Mouse (Mus musculus): ENCODE data around the gene St6galnac3.

The St6galnac3 gene

GRCm38 (mm10) chr3:153652850-153653249 is 72.1 kb downstream of the St6galnac3 start:
- DNase-seq (ENCODE audit: low spot score in 2 of 2), result no peak

GRCm38 (mm10) chr3:153648713-153649112 is 76.3 kb downstream of the St6galnac3 start:
- no peak for DNase-seq (ENCODE audit: low spot score in 2 of 2)

GRCm38 (mm10) chr3:153645803-153646202 is 79.2 kb downstream of the St6galnac3 start:
- no peak for DNase-seq (ENCODE audit: low spot score in 2 of 2)

- no peak for DNase-seq (ENCODE audit: low spot score in 2 of 2)
Measured at GRCm38 (mm10) chr3:153643822-153644519, 81.0 kb downstream of the St6galnac3 start.

GRCm38 (mm10) chr3:153642826-153643225 is 82.1 kb downstream of the St6galnac3 start:
- DNase-seq (ENCODE audit: low spot score in 2 of 2), result no peak

GRCm38 (mm10) chr3:153641805-153642204 is 83.2 kb downstream of the St6galnac3 start:
- no peak for DNase-seq (ENCODE audit: low spot score in 2 of 2)

- no peak for DNase-seq (ENCODE audit: low spot score in 2 of 2)
Measured at GRCm38 (mm10) chr3:153637336-153637735, 87.6 kb downstream of the St6galnac3 start.

- DNase-seq (ENCODE audit: low spot score in 2 of 2), result no peak
Measured at GRCm38 (mm10) chr3:153636804-153637153, 88.2 kb downstream of the St6galnac3 start.

GRCm38 (mm10) chr3:153636094-153636803 is 88.7 kb downstream of the St6galnac3 start:
- DNase-seq (ENCODE audit: low spot score in 2 of 2), result no peak

- DNase-seq (ENCODE audit: low spot score in 2 of 2), result no peak
Measured at GRCm38 (mm10) chr3:153631988-153632672, 92.8 kb downstream of the St6galnac3 start.

- no peak for DNase-seq (ENCODE audit: low spot score in 2 of 2)
Measured at GRCm38 (mm10) chr3:153626237-153626636, 98.7 kb downstream of the St6galnac3 start.

GRCm38 (mm10) chr3:153618976-153619375 is 106.0 kb downstream of the St6galnac3 start:
- no peak for DNase-seq (ENCODE audit: low spot score in 2 of 2)

GRCm38 (mm10) chr3:153616849-153617248 is 108.1 kb downstream of the St6galnac3 start:
- DNase-seq (ENCODE audit: low spot score in 2 of 2), result no peak

- no peak for DNase-seq (ENCODE audit: low spot score in 2 of 2)
Measured at GRCm38 (mm10) chr3:153610239-153610638, 114.7 kb downstream of the St6galnac3 start.

GRCm38 (mm10) chr3:153606331-153606730 is 118.6 kb downstream of the St6galnac3 start:
- no peak for DNase-seq (ENCODE audit: low spot score in 2 of 2)

GRCm38 (mm10) chr3:153605767-153606098 is 119.2 kb downstream of the St6galnac3 start:
- DNase-seq (ENCODE audit: low spot score in 2 of 2), result no peak

- no peak for DNase-seq (ENCODE audit: low spot score in 2 of 2)
Measured at GRCm38 (mm10) chr3:153605089-153605766, 119.7 kb downstream of the St6galnac3 start.

- DNase-seq (ENCODE audit: low spot score in 2 of 2), result no peak
Measured at GRCm38 (mm10) chr3:153599179-153599578, 125.8 kb downstream of the St6galnac3 start.

GRCm38 (mm10) chr3:153598631-153599030 is 126.3 kb downstream of the St6galnac3 start:
- no peak for DNase-seq (ENCODE audit: low spot score in 2 of 2)

GRCm38 (mm10) chr3:153594531-153594930 is 130.4 kb downstream of the St6galnac3 start:
- DNase-seq (ENCODE audit: low spot score in 2 of 2), result no peak

GRCm38 (mm10) chr3:153593978-153594377 is 131.0 kb downstream of the St6galnac3 start:
- no peak for DNase-seq (ENCODE audit: low spot score in 2 of 2)

GRCm38 (mm10) chr3:153593103-153593502 is 131.9 kb downstream of the St6galnac3 start:
- no peak for DNase-seq (ENCODE audit: low spot score in 2 of 2)
